Mouse (Mus musculus) effector memory CD4-positive, alpha-beta T cell, adult 7 months (primary cell): Measurements from ENCODE around the gene Olfr846. TPM values are rescaled to one million over a fixed set of nuclear protein-coding genes. Genes with fewer than 3 reads are reported as not detected.

ENCODE experiments used
- polyA plus RNA-seq: library from polyadenylated mRNA; unstranded; fragments of 100-300 nt; shearing (Covaris generic); gene quantifications from one replicate; pipeline ENCODE4 v1.2.1, GENCODE M21; 2017

The Olfr846 gene
- polyA plus RNA-seq: not detected

DNA sequence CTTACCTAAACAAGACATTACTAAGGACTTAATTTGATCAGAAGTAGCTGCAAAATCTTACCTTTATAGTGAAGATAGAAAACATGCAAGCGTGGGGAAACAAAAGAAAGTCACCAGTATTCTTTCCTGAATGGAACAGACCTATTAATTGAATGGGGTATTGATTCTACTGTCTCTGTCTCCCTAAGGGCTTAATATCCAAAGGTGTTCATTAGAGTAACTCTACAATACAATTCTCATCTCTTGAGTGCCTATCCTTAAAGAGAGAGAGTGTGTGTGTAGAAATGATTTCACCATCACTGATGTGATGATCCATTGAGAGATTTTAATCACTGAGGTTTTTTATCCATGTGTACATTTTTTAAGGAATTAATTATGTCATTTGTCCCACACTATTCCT lies at the start of gene Olfr846:
Gene Olfr846 (minus strand): TSS at position 101 of the 400 bp plus-strand sequence.

DNA sequence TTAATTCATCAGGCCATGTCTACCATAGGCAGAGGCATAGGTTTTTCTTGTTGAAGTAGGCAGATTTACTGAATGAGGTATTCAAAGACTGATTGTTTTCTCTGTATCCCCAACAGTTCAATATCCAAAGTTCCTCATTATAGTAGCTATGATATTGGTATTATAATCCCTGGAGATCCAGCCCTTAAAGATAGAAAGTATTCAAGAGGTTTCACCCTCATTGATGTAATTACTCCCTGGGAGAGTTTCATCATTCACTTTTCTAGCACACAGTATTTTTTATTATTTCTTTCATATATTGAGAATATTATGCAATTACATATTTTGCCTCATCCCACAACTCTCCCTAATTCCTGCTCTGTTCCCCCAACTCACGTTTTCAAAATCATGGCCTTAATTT lies 14.8 kb upstream of the Olfr846 start, which contains the start of gene Olfr847:
Gene Olfr847 (minus strand): TSS at position 101 of the 400 bp plus-strand sequence.

DNA sequence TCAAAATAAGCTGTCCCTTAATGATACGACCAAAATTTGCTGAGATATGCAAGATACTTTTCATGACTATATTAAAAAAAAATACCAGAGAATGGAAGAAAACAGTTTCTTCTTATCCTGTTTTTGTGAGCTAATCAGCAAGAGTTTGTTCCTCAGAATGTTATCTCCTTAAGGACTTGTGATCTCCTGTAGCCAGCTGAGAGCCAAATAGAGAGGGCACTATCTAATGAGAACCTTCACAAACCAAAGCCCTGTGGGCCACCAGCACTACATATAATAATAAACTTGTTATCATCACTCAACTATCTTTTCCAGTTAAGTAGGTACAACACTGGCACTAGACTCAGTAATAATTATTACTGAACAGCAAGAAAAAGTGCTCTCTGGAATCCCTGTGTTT lies 27.6 kb downstream of the Olfr846 start, which contains the start of gene Olfr845:
Gene Olfr845 (plus strand): TSS at position 301 of the 400 bp plus-strand sequence.

DNA sequence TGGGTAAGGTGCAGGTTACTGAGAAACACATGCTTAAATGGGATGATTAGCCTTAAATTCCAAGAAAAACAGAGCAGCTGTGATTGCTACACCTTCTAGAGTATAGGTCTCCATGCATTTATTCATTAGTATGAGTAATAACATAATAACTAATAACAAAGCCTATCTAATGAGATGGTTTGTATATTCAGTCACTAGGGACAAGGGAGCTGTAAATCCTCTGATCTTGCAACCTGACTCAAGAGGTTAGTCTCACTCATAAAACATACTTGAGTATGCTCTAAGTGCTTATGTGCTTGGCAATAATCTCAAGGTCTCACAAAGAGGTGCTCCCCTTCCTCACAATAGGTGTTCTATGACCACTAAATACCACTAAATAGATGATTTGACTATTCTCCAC lies 47.8 kb downstream of the Olfr846 start, which contains the start of gene Olfr844:
Gene Olfr844 (plus strand): TSS at position 301 of the 400 bp plus-strand sequence.

Other genes starting within 250 kb of the Olfr846 start
- gene Olfr836, start 243.6 kb downstream of the Olfr846 start, polyA plus RNA-seq: not detected
- 0.85 TPM for gene Olfr837, start 227.7 kb downstream of the Olfr846 start, polyA plus RNA-seq
- gene Olfr839-ps1, start 186.7 kb downstream of the Olfr846 start, polyA plus RNA-seq: not detected
- gene Olfr843, start 112.0 kb downstream of the Olfr846 start, polyA plus RNA-seq: 0.11 TPM
- not detected for gene Olfr844, start 47.7 kb downstream of the Olfr846 start, polyA plus RNA-seq
- gene Olfr845, start 27.5 kb downstream of the Olfr846 start, polyA plus RNA-seq: not detected
- gene Olfr847, start 14.7 kb upstream of the Olfr846 start, polyA plus RNA-seq: not detected
- not detected for gene Olfr849, start 76.3 kb upstream of the Olfr846 start, polyA plus RNA-seq
- not detected for gene Olfr850, start 114.2 kb upstream of the Olfr846 start, polyA plus RNA-seq
- not detected for gene Olfr851, start 129.3 kb upstream of the Olfr846 start, polyA plus RNA-seq
- gene Olfr853, start 177.1 kb upstream of the Olfr846 start, polyA plus RNA-seq: not detected
- gene Olfr854, start 203.4 kb upstream of the Olfr846 start, polyA plus RNA-seq: not detected
- gene Olfr855, start 218.6 kb upstream of the Olfr846 start, polyA plus RNA-seq: not detected